Mouse (Mus musculus): ENCODE data around the gene S1pr3.

GRCm38 (mm10) chr13:51423647-51424046 lies 15.2 kb downstream of the S1pr3 start:
- no peak for TF ChIP-seq CTCF (IDR thresholded peaks at IDR 0.05; ENCODE audit: low read depth)
- TF ChIP-seq EP300 (IDR thresholded peaks at IDR 0.05; ENCODE audit: low read depth), result no peak
